Mouse (Mus musculus): ENCODE results near the gene Pitpnm1. TPM values are rescaled to one million over a fixed set of nuclear protein-coding genes. Genes with fewer than 3 reads are reported as not detected.
A peak's percentile ranks its signal among the peaks of the same experiment; 100 is the strongest.

Pitpnm1 gene
- total RNA-seq, 4 experiments from 2014 or later, result 1.1 to 3.3 (median 2.4) TPM

- DNase-seq (ENCODE audit: low spot score in 2 of 2), result no peak
Measured at GRCm38 (mm10) chr19:4094774-4095303, 5.0 kb upstream of the Pitpnm1 start.

GRCm38 (mm10) chr19:4095802-4096201 lies 4.0 kb upstream of the Pitpnm1 start:
- no peak for DNase-seq (ENCODE audit: low spot score in 2 of 2)

GRCm38 (mm10) chr19:4096642-4097440 lies 3.0 kb upstream of the Pitpnm1 start, which contains the start of gene Cdk2ap2:
Gene Cdk2ap2, plus strand, starts transcription at chr19:4097182.
- peak; percentile 100 for DNase-seq (ENCODE audit: low spot score in 2 of 2)

GRCm38 (mm10) chr19:4097441-4097825 lies 2.4 kb upstream of the Pitpnm1 start:
- peak in 1 of 2 experiments; percentile 83 for DNase-seq (ENCODE audit: low spot score in 2 of 2)

GRCm38 (mm10) chr19:4098426-4098825 lies 1.4 kb upstream of the Pitpnm1 start:
- no peak for DNase-seq (ENCODE audit: low spot score in 2 of 2)

GRCm38 (mm10) chr19:4099056-4099455 lies 742 bp upstream of the Pitpnm1 start:
- peak; percentile 89 to 92 for DNase-seq (ENCODE audit: low spot score in 2 of 2)

GRCm38 (mm10) chr19:4100718-4101261 lies 992 bp downstream of the Pitpnm1 start:
- no peak for DNase-seq (ENCODE audit: low spot score in 2 of 2)

GRCm38 (mm10) chr19:4101466-4101865 lies 1.7 kb downstream of the Pitpnm1 start:
- DNase-seq (ENCODE audit: low spot score in 2 of 2), result no peak

- DNase-seq (ENCODE audit: low spot score in 2 of 2), result no peak
Measured at GRCm38 (mm10) chr19:4102049-4102448, 2.3 kb downstream of the Pitpnm1 start.

- DNase-seq (ENCODE audit: low spot score in 2 of 2), result no peak
Measured at GRCm38 (mm10) chr19:4102626-4103025, 2.8 kb downstream of the Pitpnm1 start.

- DNase-seq (ENCODE audit: low spot score in 2 of 2), result no peak
Measured at GRCm38 (mm10) chr19:4103294-4103693, 3.5 kb downstream of the Pitpnm1 start.

- DNase-seq (ENCODE audit: low spot score in 2 of 2), result no peak
Measured at GRCm38 (mm10) chr19:4103792-4104191, 4.0 kb downstream of the Pitpnm1 start.

GRCm38 (mm10) chr19:4104675-4105194 lies 4.9 kb downstream of the Pitpnm1 start:
- no peak for DNase-seq (ENCODE audit: low spot score in 2 of 2)

GRCm38 (mm10) chr19:4106654-4107053 lies 6.9 kb downstream of the Pitpnm1 start:
- DNase-seq (ENCODE audit: low spot score in 2 of 2), result no peak

- no peak for DNase-seq (ENCODE audit: low spot score in 2 of 2)
Measured at GRCm38 (mm10) chr19:4108535-4108934, 8.7 kb downstream of the Pitpnm1 start.

GRCm38 (mm10) chr19:4112063-4112960 lies 12.5 kb downstream of the Pitpnm1 start:
- DNase-seq (ENCODE audit: low spot score in 2 of 2), result no peak

- DNase-seq (ENCODE audit: low spot score in 2 of 2), result peak; percentile 67 to 71
Measured at GRCm38 (mm10) chr19:4113186-4113805, 13.5 kb downstream of the Pitpnm1 start.

- no peak for DNase-seq (ENCODE audit: low spot score in 2 of 2)
Measured at GRCm38 (mm10) chr19:4113806-4114230, 14.0 kb downstream of the Pitpnm1 start.

GRCm38 (mm10) chr19:4114551-4114950 lies 14.8 kb downstream of the Pitpnm1 start:
- DNase-seq (ENCODE audit: low spot score in 2 of 2), result no peak

GRCm38 (mm10) chr19:4115144-4115543 lies 15.3 kb downstream of the Pitpnm1 start:
- no peak for DNase-seq (ENCODE audit: low spot score in 2 of 2)

GRCm38 (mm10) chr19:4115816-4116215 lies 16.0 kb downstream of the Pitpnm1 start:
- no peak for DNase-seq (ENCODE audit: low spot score in 2 of 2)
